Mouse (Mus musculus) forebrain, embryonic 16.5 days (tissue): ENCODE results near the gene Clec1b. TPM values are rescaled to one million over a fixed set of nuclear protein-coding genes. Genes with fewer than 3 reads are reported as not detected.
A peak's percentile ranks its signal among the peaks of the same experiment; 100 is the strongest.

Source experiments
- ATAC-seq: fragments of 200-750 bp; cut with Nextera tagmentation; 2 replicates; pipeline ENCODE4 v1.8.0; 2017; ENCODE audit warnings: mild to moderate bottlenecking, moderate library complexity
- H3K27ac ChIP-seq: fragments of 300-500 bp; sonication (generic); 2 replicates; pipeline ENCODE4 v1.5.1; 2014; ENCODE audit warnings: low read length, control low read depth
- H3K27me3 ChIP-seq: fragments of 300-500 bp; sonication (generic); replicated peaks from 2 replicates; pipeline ENCODE4 v1.6.1; 2014; ENCODE audit warnings: low read length; ENCODE audit not compliant: control insufficient read depth, insufficient read depth
- H3K36me3 ChIP-seq: fragments of 300-500 bp; sonication (generic); 2 replicates; pipeline ENCODE4 v1.6.1; 2014; ENCODE audit not compliant: control insufficient read depth, insufficient read depth
- H3K4me1 ChIP-seq: fragments of 300-500 bp; sonication (generic); replicated peaks from 2 replicates; pipeline ENCODE4 v1.6.1; 2014; ENCODE audit warnings: low read length; ENCODE audit not compliant: control insufficient read depth, insufficient read depth
- H3K4me2 ChIP-seq: fragments of 300-500 bp; sonication (generic); 2 replicates; pipeline ENCODE4 v1.6.1; 2014; ENCODE audit warnings: mild to moderate bottlenecking, low read length, control low read depth
- H3K4me3 ChIP-seq: fragments of 300-500 bp; sonication (generic); replicated peaks from 2 replicates; pipeline ENCODE4 v1.5.1; 2014; ENCODE audit warnings: mild to moderate bottlenecking, low read length, control low read depth
- H3K9ac ChIP-seq: fragments of 300-500 bp; sonication (generic); replicated peaks from 2 replicates; pipeline ENCODE4 v1.6.1; 2014; ENCODE audit warnings: low read depth, low read length, control low read depth
- H3K9me3 ChIP-seq: fragments of 300-500 bp; sonication (generic); 2 replicates; pipeline ENCODE4 v1.6.1; 2016; ENCODE audit warnings: low read length; ENCODE audit not compliant: control insufficient read depth
- WGBS: fragments of 180-500 bp; shearing (Covaris S2); extraction: QIAGEN DNeasy Blood & Tissue Kit; methylation state at CpG from one replicate; pipeline ENCODE4 v1.1.7; 2014; 5-methylcytosine and 5-hydroxymethylcytosine counted together
- polyA plus RNA-seq: library from polyadenylated mRNA; unstranded; fragments of >200 nt; fragmentation: Nextera tagmentation; extraction: Ambion mirVana; gene quantifications from 2 replicates; pipeline ENCODE4 v1.2.1, GENCODE M21; 2015

Gene Clec1b
- polyA plus RNA-seq, 1 experiment from 2014 or later, result 0.86 TPM

DNA sequence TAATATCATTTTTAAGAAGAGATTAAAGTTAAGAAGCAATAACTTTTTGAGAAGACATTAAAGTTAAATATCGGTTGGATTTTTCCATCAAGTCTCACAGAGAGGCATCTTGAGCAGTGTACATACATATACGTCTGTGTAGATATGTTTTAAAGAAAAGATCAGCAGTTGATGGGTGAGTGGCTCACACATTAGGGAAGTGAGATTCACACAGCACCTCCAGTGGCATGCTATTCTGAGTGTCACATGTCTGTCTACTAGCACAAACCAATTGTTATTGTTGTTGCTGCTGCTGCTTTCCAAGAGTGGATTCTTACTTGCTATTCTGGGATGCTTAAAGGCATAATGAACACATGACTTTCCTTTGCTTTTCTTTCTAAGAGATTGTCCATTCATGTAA, 5.3 kb downstream of the Clec1b start:
- Histone ChIP-seq H3K27ac (no peak overlapping the region), H3K9me3 (no peaks in the 10 kb centered on the region), H3K36me3 (no peaks in the 10 kb centered on the region), H3K4me3 (no peak overlapping the region), H3K4me1 (no peaks in the 10 kb centered on the region), H3K9ac (no peak overlapping the region), H3K27me3 (no peaks in the 10 kb centered on the region), H3K4me2 (no peak overlapping the region)
- ATAC-seq, result no peak
- WGBS, result 94% methylated on average over 2 of the region's 2 CpGs

- no peaks in the 10 kb centered on the region for H3K27me3 ChIP-seq
- H3K9me3 ChIP-seq, result no peaks in the 10 kb centered on the region
- no peaks in the 10 kb centered on the region for H3K4me1 ChIP-seq
- H3K4me3 ChIP-seq, result no peak overlapping the region
- H3K27ac ChIP-seq, result no peak overlapping the region
- 75% methylated on average over 6 of the region's 6 CpGs for whole genome bisulfite sequencing
- no peak overlapping the region for H3K9ac ChIP-seq
- no peaks in the 10 kb centered on the region for H3K36me3 ChIP-seq
- no peak for ATAC-seq
- H3K4me2 ChIP-seq, result no peak overlapping the region
These were observed 6.3 kb downstream of the Clec1b start for GRCm38 (mm10) chr6:129403391-129403790.

- H3K36me3 ChIP-seq, result no peaks in the 10 kb centered on the region
These were observed 8.9 kb downstream of the Clec1b start for GRCm38 (mm10) chr6:129405999-129406398.

GRCm38 (mm10) chr6:129407324-129407723, 10.2 kb downstream of the Clec1b start:
- Histone ChIP-seq H3K36me3 (no peaks in the 10 kb centered on the region), H3K27ac (no peak overlapping the region), H3K27me3 (no peaks in the 10 kb centered on the region), H3K9me3 (no peaks in the 10 kb centered on the region), H3K4me2 (no peak overlapping the region), H3K9ac (no peak overlapping the region), H3K4me3 (no peak overlapping the region), H3K4me1 (no peaks in the 10 kb centered on the region)
- ATAC-seq, result no peak
- WGBS, result 58% methylated on average over 2 of the region's 2 CpGs

More at GRCm38 (mm10) chr6:129405999-129406398, 8.9 kb downstream of the Clec1b start:
- H3K4me1 ChIP-seq, result no peaks in the 10 kb centered on the region
- H3K9me3 ChIP-seq, result no peaks in the 10 kb centered on the region
- H3K9ac ChIP-seq, result no peak overlapping the region
- no peak overlapping the region for H3K4me2 ChIP-seq
- no peaks in the 10 kb centered on the region for H3K27me3 ChIP-seq
- H3K27ac ChIP-seq, result no peak overlapping the region
- ATAC-seq, result no peak
- no peak overlapping the region for H3K4me3 ChIP-seq

- 82% methylated on average over 2 of the region's 2 CpGs for WGBS
- no peak within 1 kb of the TSS for H3K4me2 ChIP-seq
- no peak for ATAC-seq
These were observed 11.5 kb downstream of the Clec1b start, which contains the start of gene Clec9a for GRCm38 (mm10) chr6:129408562-129408961. Gene Clec9a, plus strand, starts transcription at chr6:129408862.

GRCm38 (mm10) chr6:129414177-129414576, 17.1 kb downstream of the Clec1b start:
- H3K27ac ChIP-seq, result no peak overlapping the region
- no peak overlapping the region for H3K4me2 ChIP-seq
- ATAC-seq, result no peak
- H3K9me3 ChIP-seq, result no peaks in the 10 kb centered on the region
- WGBS, result 88% methylated on average over 1 of the region's 1 CpGs
- H3K27me3 ChIP-seq, result no peaks in the 10 kb centered on the region
- no peak overlapping the region for H3K9ac ChIP-seq
- H3K4me1 ChIP-seq, result no peaks in the 10 kb centered on the region
- H3K4me3 ChIP-seq, result no peak overlapping the region
- no peaks in the 10 kb centered on the region for H3K36me3 ChIP-seq

More at GRCm38 (mm10) chr6:129408562-129408961, 11.5 kb downstream of the Clec1b start, which contains the start of gene Clec9a:
- Histone ChIP-seq H3K4me3 (no peak within 1 kb of the TSS), H3K4me1 (no peaks in the 10 kb centered on the region), H3K9me3 (no peaks in the 10 kb centered on the region), H3K27ac (no peak within 1 kb of the TSS), H3K27me3 (no peaks in the 10 kb centered on the region), H3K36me3 (no peaks in the 10 kb centered on the region), H3K9ac (no peak within 1 kb of the TSS)

- H3K9me3 ChIP-seq, result no peaks in the 10 kb centered on the region
- no peak overlapping the region for H3K9ac ChIP-seq
- no peak overlapping the region for H3K4me3 ChIP-seq
- H3K27me3 ChIP-seq, result no peaks in the 10 kb centered on the region
- no peak overlapping the region for H3K27ac ChIP-seq
- H3K4me1 ChIP-seq, result no peaks in the 10 kb centered on the region
- no peaks in the 10 kb centered on the region for H3K36me3 ChIP-seq
- H3K4me2 ChIP-seq, result no peak overlapping the region
- WGBS, result 92% methylated on average over 3 of the region's 3 CpGs
- ATAC-seq, result no peak
These were observed 25.2 kb downstream of the Clec1b start for GRCm38 (mm10) chr6:129422311-129422710.

DNA sequence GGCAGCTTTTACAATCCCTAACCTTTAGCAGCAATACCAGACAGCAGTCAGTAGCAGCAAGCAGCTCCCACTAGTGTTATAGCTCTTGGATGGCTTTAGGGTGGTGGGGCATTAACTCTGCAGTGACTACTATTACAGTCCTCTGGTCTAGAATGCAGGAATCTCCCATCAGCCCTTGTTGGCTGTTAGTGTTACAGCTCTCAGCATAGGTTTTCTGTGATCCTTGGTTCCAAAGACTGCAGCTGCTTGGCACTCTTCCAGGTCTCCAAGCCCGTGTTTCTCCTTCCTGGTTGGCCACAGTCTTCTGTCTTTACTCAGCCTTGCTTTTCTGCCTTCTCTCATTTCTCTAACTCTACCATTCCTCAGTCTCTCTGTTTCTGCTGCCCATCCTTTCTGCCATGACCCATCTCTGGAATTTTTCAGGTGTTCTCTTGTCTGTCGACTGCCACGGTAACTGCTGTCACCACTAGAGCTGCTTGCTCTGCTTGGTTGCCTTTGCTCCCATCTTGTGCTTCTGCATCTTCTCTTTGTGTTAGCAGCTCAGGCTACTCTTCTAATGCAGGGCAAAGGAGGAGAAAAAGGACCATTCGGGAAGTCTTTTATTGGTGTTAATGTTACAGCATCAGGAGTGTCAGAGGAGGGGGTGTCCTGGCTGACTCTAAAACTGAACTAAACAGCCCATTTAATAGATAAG, 26.1 kb downstream of the Clec1b start:
- H3K9me3 ChIP-seq, result no peaks in the 10 kb centered on the region
- no peak overlapping the region for H3K4me3 ChIP-seq
- H3K36me3 ChIP-seq, result no peaks in the 10 kb centered on the region
- no peak overlapping the region for H3K4me2 ChIP-seq
- no peaks in the 10 kb centered on the region for H3K27me3 ChIP-seq
- WGBS, result 63% methylated on average over 4 of the region's 4 CpGs
- no peak overlapping the region for H3K27ac ChIP-seq
- H3K9ac ChIP-seq, result no peak overlapping the region
- ATAC-seq, result peak; percentile 70
- H3K4me1 ChIP-seq, result no peaks in the 10 kb centered on the region

GRCm38 (mm10) chr6:129423734-129424072, 26.6 kb downstream of the Clec1b start:
- peak; percentile 89 for ATAC-seq
- no peaks in the 10 kb centered on the region for H3K4me1 ChIP-seq
- WGBS, result 15% methylated on average over 1 of the region's 1 CpGs
- H3K27ac ChIP-seq, result no peak overlapping the region
- H3K4me3 ChIP-seq, result no peak overlapping the region
- no peaks in the 10 kb centered on the region for H3K36me3 ChIP-seq
- no peak overlapping the region for H3K9ac ChIP-seq
- H3K27me3 ChIP-seq, result no peaks in the 10 kb centered on the region
- no peaks in the 10 kb centered on the region for H3K9me3 ChIP-seq
- H3K4me2 ChIP-seq, result no peak overlapping the region

DNA sequence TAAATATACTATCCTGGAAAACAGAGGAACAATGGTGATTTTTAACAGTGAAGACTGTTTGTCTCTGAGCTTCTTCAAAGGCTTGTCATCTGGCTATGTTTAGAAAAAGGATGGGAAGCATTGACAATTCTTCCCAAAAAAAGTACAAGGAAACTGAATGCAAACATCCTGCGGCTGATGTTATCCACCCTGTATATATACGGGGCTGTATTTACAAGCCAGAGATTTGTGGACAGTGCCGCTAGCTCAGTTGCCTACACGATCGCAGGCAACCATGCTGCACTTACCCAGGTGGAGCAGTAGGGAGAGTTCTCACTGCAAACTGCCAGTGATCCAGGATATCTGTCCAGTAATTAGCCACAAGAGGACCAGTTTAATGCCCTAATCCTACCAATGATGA, 28.1 kb downstream of the Clec1b start:
- H3K9me3 ChIP-seq, result no peaks in the 10 kb centered on the region
- no peaks in the 10 kb centered on the region for H3K27me3 ChIP-seq
- no peak for ATAC-seq
- H3K9ac ChIP-seq, result no peak overlapping the region
- H3K27ac ChIP-seq, result no peak overlapping the region
- H3K4me3 ChIP-seq, result no peak overlapping the region
- no peaks in the 10 kb centered on the region for H3K36me3 ChIP-seq
- no peaks in the 10 kb centered on the region for H3K4me1 ChIP-seq
- H3K4me2 ChIP-seq, result no peak overlapping the region
- WGBS, result 82% methylated on average over 5 of the region's 5 CpGs
